Mouse (Mus musculus): Measurements from ENCODE around the gene Dph2. TPM values are rescaled to one million over a fixed set of nuclear protein-coding genes. Genes with fewer than 3 reads are reported as not detected.
A peak's percentile ranks its signal among the peaks of the same experiment; 100 is the strongest.

Gene Dph2
- polyA plus RNA-seq, 1 experiment = 16.6 TPM

GRCm38 (mm10) chr4:117871787-117872186 is 20.0 kb downstream of the Dph2 start:
- Histone ChIP-seq H3K27me3 (ENCODE audit: control insufficient read depth, insufficient read depth, low read length) (no peaks in the 10 kb centered on the region), H3K4me3 (replicated peaks; ENCODE audit: insufficient read depth, low read depth, low read length) (no peak overlapping the region), H3K27ac (ENCODE audit: insufficient read depth, low read length) (no peak overlapping the region), H3K4me1 (ENCODE audit: control insufficient read depth, insufficient read depth, low read length) (0 out of 2 replicates have a peak, but pooled peaks cover 3% of the 10 kb centered on the region)
- no peak for TF ChIP-seq POLR2A (IDR thresholded peaks at IDR 0.05; ENCODE audit: borderline replicate concordance, insufficient read depth, low read length)
- TF ChIP-seq CTCF (IDR thresholded peaks at IDR 0.05; ENCODE audit: borderline replicate concordance, insufficient read depth, low read depth, low read length) = no peak
- WGBS = 64% methylated on average over 7 of the region's 7 CpGs
- no peak for DNase-seq

- Histone ChIP-seq H3K27ac (ENCODE audit: insufficient read depth, low read length) (no peak overlapping the region), H3K4me1 (ENCODE audit: control insufficient read depth, insufficient read depth, low read length) (0 out of 2 replicates have a peak, but pooled peaks cover 3% of the 10 kb centered on the region), H3K27me3 (ENCODE audit: control insufficient read depth, insufficient read depth, low read length) (no peaks in the 10 kb centered on the region), H3K4me3 (replicated peaks; ENCODE audit: insufficient read depth, low read depth, low read length) (no peak overlapping the region)
- 52% methylated on average over 1 of the region's 1 CpGs for WGBS
- TF ChIP-seq CTCF (IDR thresholded peaks at IDR 0.05; ENCODE audit: borderline replicate concordance, insufficient read depth, low read depth, low read length) = no peak
- no peak for TF ChIP-seq POLR2A (IDR thresholded peaks at IDR 0.05; ENCODE audit: borderline replicate concordance, insufficient read depth, low read length)
- DNase-seq = no peak
Measured at GRCm38 (mm10) chr4:117870437-117870836, 21.4 kb downstream of the Dph2 start.

- Histone ChIP-seq H3K27me3 (ENCODE audit: control insufficient read depth, insufficient read depth, low read length) (no peaks in the 10 kb centered on the region), H3K4me3 (replicated peaks; ENCODE audit: insufficient read depth, low read depth, low read length) (no peak overlapping the region), H3K27ac (ENCODE audit: insufficient read depth, low read length) (no peak overlapping the region), H3K4me1 (ENCODE audit: control insufficient read depth, insufficient read depth, low read length) (0 out of 2 replicates have a peak, but pooled peaks cover 3% of the 10 kb centered on the region)
- 34% methylated on average over 9 of the region's 9 CpGs for WGBS
- DNase-seq = no peak
- TF ChIP-seq CTCF (IDR thresholded peaks at IDR 0.05; ENCODE audit: borderline replicate concordance, insufficient read depth, low read depth, low read length) (no peak), POLR2A (IDR thresholded peaks at IDR 0.05; ENCODE audit: borderline replicate concordance, insufficient read depth, low read length) (no peak)
Measured at GRCm38 (mm10) chr4:117869317-117869716, 22.5 kb downstream of the Dph2 start.

GRCm38 (mm10) chr4:117867823-117868222 is 24.0 kb downstream of the Dph2 start:
- TF ChIP-seq POLR2A (IDR thresholded peaks at IDR 0.05; ENCODE audit: borderline replicate concordance, insufficient read depth, low read length) (no peak), CTCF (IDR thresholded peaks at IDR 0.05; ENCODE audit: borderline replicate concordance, insufficient read depth, low read depth, low read length) (peak; percentile 69)
- no peaks in the 10 kb centered on the region for H3K27me3 ChIP-seq (ENCODE audit: control insufficient read depth, insufficient read depth, low read length)
- H3K4me1 ChIP-seq (ENCODE audit: control insufficient read depth, insufficient read depth, low read length) = 0 out of 2 replicates have a peak, but pooled peaks cover 3% of the 10 kb centered on the region
- peak in 1 of 2 experiments; percentile 63 for DNase-seq
- H3K4me3 ChIP-seq (replicated peaks; ENCODE audit: insufficient read depth, low read depth, low read length) = no peak overlapping the region
- H3K27ac ChIP-seq (ENCODE audit: insufficient read depth, low read length) = no peak overlapping the region
- WGBS = 23% methylated on average over 24 of the region's 24 CpGs

- no peak overlapping the region for H3K27ac ChIP-seq (ENCODE audit: insufficient read depth, low read length)
- DNase-seq = no peak
- H3K4me1 ChIP-seq (ENCODE audit: control insufficient read depth, insufficient read depth, low read length) = 0 out of 2 replicates have a peak, but pooled peaks cover 3% of the 10 kb centered on the region
- H3K27me3 ChIP-seq (ENCODE audit: control insufficient read depth, insufficient read depth, low read length) = no peaks in the 10 kb centered on the region
- H3K4me3 ChIP-seq (replicated peaks; ENCODE audit: insufficient read depth, low read depth, low read length) = no peak overlapping the region
- WGBS = 87% methylated on average over 6 of the region's 6 CpGs
- no peak for TF ChIP-seq CTCF (IDR thresholded peaks at IDR 0.05; ENCODE audit: borderline replicate concordance, insufficient read depth, low read depth, low read length)
- TF ChIP-seq POLR2A (IDR thresholded peaks at IDR 0.05; ENCODE audit: borderline replicate concordance, insufficient read depth, low read length) = no peak
Measured at GRCm38 (mm10) chr4:117867000-117867399, 24.8 kb downstream of the Dph2 start.

GRCm38 (mm10) chr4:117866083-117866482 is 25.7 kb downstream of the Dph2 start:
- no peak overlapping the region for H3K27ac ChIP-seq (ENCODE audit: insufficient read depth, low read length)
- peak in 1 of 2 experiments; percentile 47 for DNase-seq
- WGBS = 24% methylated on average over 9 of the region's 9 CpGs

GRCm38 (mm10) chr4:117862823-117863222 is 29.0 kb downstream of the Dph2 start:
- TF ChIP-seq POLR2A (IDR thresholded peaks at IDR 0.05; ENCODE audit: borderline replicate concordance, insufficient read depth, low read length) (no peak), CTCF (IDR thresholded peaks at IDR 0.05; ENCODE audit: borderline replicate concordance, insufficient read depth, low read depth, low read length) (no peak)
- DNase-seq = no peak

More at GRCm38 (mm10) chr4:117866083-117866482, 25.7 kb downstream of the Dph2 start:
- H3K27me3 ChIP-seq (ENCODE audit: control insufficient read depth, insufficient read depth, low read length) = no peaks in the 10 kb centered on the region
- no peaks in the 10 kb centered on the region for H3K4me1 ChIP-seq (ENCODE audit: control insufficient read depth, insufficient read depth, low read length)
- no peak for TF ChIP-seq POLR2A (IDR thresholded peaks at IDR 0.05; ENCODE audit: borderline replicate concordance, insufficient read depth, low read length)
- no peak for TF ChIP-seq CTCF (IDR thresholded peaks at IDR 0.05; ENCODE audit: borderline replicate concordance, insufficient read depth, low read depth, low read length)
- no peak overlapping the region for H3K4me3 ChIP-seq (replicated peaks; ENCODE audit: insufficient read depth, low read depth, low read length)

GRCm38 (mm10) chr4:117860570-117860969 is 31.3 kb downstream of the Dph2 start:
- DNase-seq = no peak
- TF ChIP-seq CTCF (IDR thresholded peaks at IDR 0.05; ENCODE audit: borderline replicate concordance, insufficient read depth, low read depth, low read length) (no peak), POLR2A (IDR thresholded peaks at IDR 0.05; ENCODE audit: borderline replicate concordance, insufficient read depth, low read length) (no peak)
- H3K27ac ChIP-seq (ENCODE audit: insufficient read depth, low read length) = no peak overlapping the region
- H3K27me3 ChIP-seq (ENCODE audit: control insufficient read depth, insufficient read depth, low read length) = no peaks in the 10 kb centered on the region
- peaks cover 8% of the 10 kb centered on the region for H3K4me1 ChIP-seq (ENCODE audit: control insufficient read depth, insufficient read depth, low read length)
- H3K4me3 ChIP-seq (replicated peaks; ENCODE audit: insufficient read depth, low read depth, low read length) = no peak overlapping the region
- WGBS = 84% methylated on average over 9 of the region's 9 CpGs

More at GRCm38 (mm10) chr4:117862823-117863222, 29.0 kb downstream of the Dph2 start:
- no peak overlapping the region for H3K27ac ChIP-seq (ENCODE audit: insufficient read depth, low read length)
- H3K4me1 ChIP-seq (ENCODE audit: control insufficient read depth, insufficient read depth, low read length) = peaks cover 8% of the 10 kb centered on the region
- no peak overlapping the region for H3K4me3 ChIP-seq (replicated peaks; ENCODE audit: insufficient read depth, low read depth, low read length)
- 33% methylated on average over 4 of the region's 4 CpGs for WGBS
- H3K27me3 ChIP-seq (ENCODE audit: control insufficient read depth, insufficient read depth, low read length) = no peaks in the 10 kb centered on the region
